Mouse (Mus musculus): ENCODE results near the gene Gm266.

Gene Gm266

GRCm38 (mm10) chr12:111454543-111455280, 30.9 kb downstream of the Gm266 start:
- no peak for DNase-seq (ENCODE audit: extremely low spot score, low spot score)

- no peak for DNase-seq (ENCODE audit: extremely low spot score, low spot score)
Measured at GRCm38 (mm10) chr12:111454021-111454420, 31.6 kb downstream of the Gm266 start.

GRCm38 (mm10) chr12:111451561-111451960, 34.1 kb downstream of the Gm266 start:
- DNase-seq (ENCODE audit: extremely low spot score, low spot score) = no peak

DNA sequence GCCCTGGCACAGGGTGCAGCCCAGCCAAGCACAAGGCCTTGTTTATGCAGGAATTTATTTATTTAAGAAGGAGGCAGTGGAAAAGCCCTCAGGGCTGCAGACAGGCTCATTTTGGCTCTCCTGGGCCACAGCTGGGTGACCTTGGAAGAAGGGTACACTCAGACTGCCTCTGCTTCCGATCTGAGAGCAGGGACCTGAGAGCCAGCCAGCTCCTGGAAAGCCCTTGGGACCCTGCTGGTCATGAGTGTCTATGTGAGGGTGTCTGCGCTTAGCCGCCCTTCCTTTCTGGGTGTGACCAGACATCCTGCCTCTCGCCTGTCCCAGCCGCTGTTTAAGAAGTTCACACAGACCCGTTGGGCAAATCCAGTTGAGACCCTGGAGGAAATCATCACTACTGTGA, 35.3 kb downstream of the Gm266 start:
- DNase-seq (ENCODE audit: extremely low spot score, low spot score) = no peak

- no peak for DNase-seq (ENCODE audit: extremely low spot score, low spot score)
Measured at GRCm38 (mm10) chr12:111448931-111449705, 36.5 kb downstream of the Gm266 start.

DNA sequence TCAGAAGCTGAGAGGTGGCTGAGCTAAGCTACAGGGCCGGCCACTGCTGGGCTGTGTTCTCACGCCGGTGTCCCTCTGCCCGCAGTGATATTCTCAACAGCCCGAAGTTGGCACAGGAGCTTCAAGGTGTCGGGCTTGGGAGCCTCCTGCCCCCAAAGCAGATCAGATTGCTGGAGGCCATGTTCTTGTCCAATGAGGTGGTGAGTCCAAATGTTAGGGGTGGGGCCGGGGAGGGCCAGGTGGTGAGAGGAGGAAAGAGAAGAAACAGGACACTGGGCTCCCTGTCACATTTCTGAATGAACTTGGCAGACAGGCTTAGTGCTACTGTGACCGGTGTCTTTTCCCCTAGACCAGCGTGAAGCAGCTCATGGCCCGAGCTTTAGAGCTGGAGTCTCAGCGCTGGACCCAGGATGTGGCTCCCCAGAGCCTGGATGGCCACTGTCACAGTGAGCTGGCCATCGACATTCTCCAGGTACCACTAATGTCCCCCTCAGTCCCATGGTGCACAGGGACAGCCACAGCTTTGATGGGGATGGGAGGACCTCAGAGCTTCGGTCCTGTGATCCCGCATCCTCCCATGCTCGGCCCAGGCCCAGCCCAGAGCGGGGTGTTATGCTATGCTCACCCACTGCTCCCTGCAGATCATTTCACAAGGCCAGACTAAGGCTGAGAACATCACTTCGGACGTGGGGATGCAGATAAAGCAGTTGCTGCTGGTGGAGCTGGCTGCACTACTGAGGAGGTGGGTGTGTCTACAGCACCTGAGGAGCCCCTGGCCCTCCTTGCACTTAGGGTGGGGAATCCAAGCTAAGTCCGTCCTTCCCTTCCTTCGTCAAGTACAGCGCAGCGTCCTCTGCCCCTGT, 37.5 kb downstream of the Gm266 start:
- no peak for DNase-seq (ENCODE audit: extremely low spot score, low spot score)

DNA sequence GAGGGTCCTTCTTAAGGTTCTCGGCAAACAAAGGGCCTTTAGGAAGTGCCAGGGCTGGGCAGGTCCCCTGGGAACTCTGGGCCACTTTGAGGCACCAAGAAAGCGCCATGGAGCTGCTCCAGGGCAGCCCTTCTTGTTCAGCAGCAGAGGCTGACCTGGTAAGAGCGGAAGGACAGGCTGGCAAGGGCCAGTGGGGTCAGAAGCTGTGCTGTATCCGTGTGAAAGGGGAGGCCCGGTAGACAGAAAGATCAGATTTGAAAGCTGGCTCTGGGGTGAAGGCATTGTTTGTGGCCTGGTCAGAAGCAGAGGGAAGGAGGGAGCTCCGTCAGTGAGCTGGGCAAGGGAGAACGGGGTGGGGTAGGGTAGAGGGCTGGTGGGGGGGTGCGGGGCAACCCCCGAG, 38.3 kb downstream of the Gm266 start:
- no peak for DNase-seq (ENCODE audit: extremely low spot score, low spot score)

DNA sequence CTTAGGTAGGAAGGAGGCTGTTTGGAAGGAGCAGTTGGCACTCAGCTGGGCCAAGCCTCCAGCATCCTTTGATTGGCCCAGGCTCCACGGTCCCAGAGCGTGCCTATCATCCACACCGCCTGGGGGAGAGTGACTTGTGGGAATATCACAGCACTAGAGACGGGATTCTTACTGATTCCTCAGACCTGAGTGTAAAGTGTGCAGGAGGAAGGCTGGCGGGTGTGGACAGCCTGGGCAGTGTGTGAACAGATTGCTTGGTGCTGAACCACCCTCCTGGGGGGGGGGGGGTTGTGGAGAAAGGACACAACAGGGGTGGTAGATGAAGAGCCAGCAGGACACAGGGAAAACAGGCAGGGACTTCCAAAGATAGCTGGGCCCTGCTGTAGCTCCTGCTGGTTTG, 38.9 kb downstream of the Gm266 start:
- no peak for DNase-seq (ENCODE audit: extremely low spot score, low spot score)

- DNase-seq (ENCODE audit: extremely low spot score, low spot score) = no peak
Measured at GRCm38 (mm10) chr12:111445890-111446613, 39.6 kb downstream of the Gm266 start.

GRCm38 (mm10) chr12:111445161-111445889, 40.3 kb downstream of the Gm266 start:
- peak; percentile 53 for DNase-seq (ENCODE audit: extremely low spot score, low spot score)

GRCm38 (mm10) chr12:111443921-111444831, 41.4 kb downstream of the Gm266 start:
- no peak for DNase-seq (ENCODE audit: extremely low spot score, low spot score)

DNA sequence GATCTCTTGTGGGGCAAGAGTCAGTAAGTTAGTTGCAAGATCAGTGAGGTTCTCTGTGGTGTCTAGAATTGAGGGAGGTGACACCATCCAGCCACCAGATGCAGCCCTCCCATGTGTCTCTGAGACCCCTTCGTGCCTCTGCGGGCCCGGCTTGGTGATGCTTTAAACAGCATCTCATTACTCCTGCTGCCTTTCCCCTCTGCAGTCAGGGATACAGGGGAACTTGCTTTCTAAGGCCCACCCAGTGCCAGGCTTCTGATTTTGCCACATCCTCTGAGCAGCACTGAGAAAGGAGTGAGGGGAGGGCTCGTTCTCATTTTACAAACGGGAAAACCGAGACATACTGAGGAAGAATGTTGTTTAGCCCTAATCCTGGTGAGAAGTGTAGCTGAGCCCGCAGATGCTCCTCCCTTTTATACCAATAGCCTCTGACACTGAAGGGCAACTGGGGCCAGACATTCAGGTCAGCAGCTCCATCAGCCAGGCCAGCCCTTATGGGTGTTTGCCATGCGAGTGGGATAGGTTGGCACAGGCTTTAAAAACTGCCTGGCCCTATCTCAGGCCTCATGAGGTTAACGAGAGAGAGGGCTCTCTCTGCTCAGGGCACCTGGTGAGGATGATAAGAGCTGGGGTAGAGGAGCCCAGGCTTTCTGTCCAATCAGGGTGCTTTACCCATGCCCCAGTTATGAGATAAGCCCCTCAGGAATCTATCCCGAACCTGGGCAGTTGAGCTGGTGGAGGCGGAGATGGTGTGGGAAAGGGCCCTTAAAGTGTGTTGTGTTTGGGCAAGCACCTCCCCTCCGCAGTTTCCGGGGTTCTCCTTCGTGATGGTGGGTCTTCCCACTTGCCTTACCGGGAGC, 42.4 kb downstream of the Gm266 start:
- DNase-seq (ENCODE audit: extremely low spot score, low spot score) = no peak

DNA sequence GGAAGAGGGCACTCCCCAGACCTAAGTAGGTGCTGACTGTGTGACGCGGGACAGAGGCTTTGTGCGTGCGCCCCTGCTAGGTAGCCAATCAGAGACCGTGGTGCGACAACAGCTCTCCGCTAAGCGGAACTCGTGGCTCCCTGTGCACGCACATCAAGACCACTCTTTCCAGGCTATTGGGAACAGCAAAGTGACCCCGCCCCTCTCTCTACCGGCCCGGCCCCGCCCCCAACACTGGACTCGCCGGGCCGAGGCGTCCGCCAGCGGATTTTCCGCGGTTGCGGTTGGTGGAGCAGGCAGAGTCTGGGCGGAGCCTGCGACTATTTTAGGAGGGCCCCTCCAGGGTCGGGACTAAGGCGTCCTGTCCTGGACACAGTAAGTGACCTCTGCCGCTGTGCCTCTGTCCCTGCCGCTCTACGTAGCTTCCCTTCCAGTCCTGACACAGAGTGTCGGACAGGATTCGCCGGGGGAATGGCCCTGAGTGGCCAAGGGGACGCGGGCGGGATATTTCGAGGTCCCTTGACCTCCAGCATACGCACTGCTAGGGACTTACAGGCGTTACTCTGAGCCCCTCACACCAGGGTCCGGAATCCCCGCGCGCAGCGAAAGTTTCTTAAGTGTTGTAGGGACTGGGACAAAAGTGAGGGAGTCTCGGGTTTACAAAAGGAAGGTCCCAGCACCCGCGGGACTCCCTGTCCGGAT, 43.2 kb downstream of the Gm266 start, which contains the start of gene Tnfaip2:
Gene Tnfaip2 (plus strand): TSS at position 161 of the 702 bp plus-strand sequence.
- DNase-seq (ENCODE audit: extremely low spot score, low spot score) = peak; percentile 81

GRCm38 (mm10) chr12:111441523-111441922, 44.1 kb downstream of the Gm266 start:
- no peak for DNase-seq (ENCODE audit: extremely low spot score, low spot score)

- no peak for DNase-seq (ENCODE audit: extremely low spot score, low spot score)
Measured at GRCm38 (mm10) chr12:111440701-111441373, 44.8 kb downstream of the Gm266 start.

- DNase-seq (ENCODE audit: extremely low spot score, low spot score) = no peak
Measured at GRCm38 (mm10) chr12:111438850-111439249, 46.8 kb downstream of the Gm266 start.

DNA sequence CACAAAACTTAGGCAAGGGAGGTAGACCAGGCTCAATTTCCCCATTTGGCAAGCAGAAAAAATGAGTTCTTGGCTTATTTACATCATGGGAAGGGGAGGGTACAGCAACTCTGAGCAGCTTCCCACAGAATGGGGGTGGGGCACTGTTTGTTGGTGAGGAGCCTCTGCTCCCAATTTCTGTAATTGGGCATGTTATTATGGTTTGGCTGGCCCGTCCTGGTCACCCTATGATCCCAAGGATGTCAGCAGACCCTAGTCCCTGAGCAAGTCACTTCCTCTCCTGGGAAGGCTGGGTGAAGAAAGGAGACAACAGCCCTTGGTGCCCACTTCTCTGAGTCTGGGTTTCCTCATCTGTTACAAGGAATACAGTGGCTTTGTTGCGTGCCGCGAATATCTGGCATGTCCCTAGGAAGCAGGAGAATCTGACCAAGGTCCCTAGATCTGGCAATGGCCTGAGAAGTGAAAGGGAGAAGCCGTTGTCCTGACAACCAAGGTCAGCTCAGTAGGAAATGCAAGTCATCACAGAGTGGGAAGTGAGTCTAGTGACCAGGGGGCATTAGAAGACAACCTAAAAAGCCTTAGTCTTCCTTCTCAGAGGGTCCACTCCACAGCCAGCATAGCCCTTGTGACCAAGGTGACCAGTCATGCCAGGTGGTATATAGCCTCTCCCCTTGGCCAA, 48.3 kb downstream of the Gm266 start:
- DNase-seq (ENCODE audit: extremely low spot score, low spot score) = no peak
